Mouse (Mus musculus) lung, adult 10 weeks (tissue): Measurements from ENCODE around the gene Tas2r129. TPM values are rescaled to one million over a fixed set of nuclear protein-coding genes. Genes with fewer than 3 reads are reported as not detected.

Source experiments
- polyA plus RNA-seq: library from polyadenylated mRNA; stranded (reverse); fragments of 350-450 nt; fragmentation: Illumina TruSeq; extraction: RNeasy Lipid Tissue Mini Kit (QIAGEN cat#74804); gene quantifications from one replicate; pipeline ENCODE4 v1.2.3, GENCODE M21; 2014; ENCODE audit warnings: low read depth, low replicate concordance; ENCODE audit not compliant: insufficient read depth

The Tas2r129 gene
- not detected for polyA plus RNA-seq

GRCm38 (mm10) chr6:132950802-132951201, at the start of gene Tas2r129:
TSS of gene Tas2r129 (plus strand) at chr6:132951102.

GRCm38 (mm10) chr6:132909351-132909750, 41.6 kb upstream of the Tas2r129 start, which contains the start of gene Tas2r125:
TSS of gene Tas2r125 (plus strand) at chr6:132909651.

GRCm38 (mm10) chr6:132957819-132958218, 6.9 kb downstream of the Tas2r129 start, which contains the start of gene Tas2r131:
TSS of gene Tas2r131 (minus strand) at chr6:132957919.

GRCm38 (mm10) chr6:132980865-132981264, 30.0 kb downstream of the Tas2r129 start, which contains the start of gene Tas2r109:
TSS of gene Tas2r109 (minus strand) at chr6:132980965.

Other genes starting within 250 kb of the Tas2r129 start
- not detected for gene Tas2r122, start 239.2 kb upstream of the Tas2r129 start, polyA plus RNA-seq
- not detected for gene Tas2r115, start 213.1 kb upstream of the Tas2r129 start, polyA plus RNA-seq
- not detected for gene Tas2r124, start 196.4 kb upstream of the Tas2r129 start, polyA plus RNA-seq
- not detected for gene Tas2r102, start 189.0 kb upstream of the Tas2r129 start, polyA plus RNA-seq
- gene Tas2r136, start 172.9 kb upstream of the Tas2r129 start, polyA plus RNA-seq: not detected
- not detected for gene Tas2r117, start 148.3 kb upstream of the Tas2r129 start, polyA plus RNA-seq
- gene Tas2r123, start 104.0 kb upstream of the Tas2r129 start, polyA plus RNA-seq: not detected
- not detected for gene Tas2r116, start 95.7 kb upstream of the Tas2r129 start, polyA plus RNA-seq
- not detected for gene Tas2r110, start 83.1 kb upstream of the Tas2r129 start, polyA plus RNA-seq
- gene Tas2r113, start 58.1 kb upstream of the Tas2r129 start, polyA plus RNA-seq: not detected
- not detected for gene Tas2r125, start 41.5 kb upstream of the Tas2r129 start, polyA plus RNA-seq
- gene Tas2r131, start 6.8 kb downstream of the Tas2r129 start, polyA plus RNA-seq: not detected
- not detected for gene Tas2r109, start 29.9 kb downstream of the Tas2r129 start, polyA plus RNA-seq
- not detected for gene Tas2r103, start 86.0 kb downstream of the Tas2r129 start, polyA plus RNA-seq
- not detected for gene Tas2r140, start 104.7 kb downstream of the Tas2r129 start, polyA plus RNA-seq
- gene Smim10l1, start 153.8 kb downstream of the Tas2r129 start, polyA plus RNA-seq: 45.0 TPM